ENCODE assay signal across 16 mouse cellular contexts in the genomic region with DNA sequence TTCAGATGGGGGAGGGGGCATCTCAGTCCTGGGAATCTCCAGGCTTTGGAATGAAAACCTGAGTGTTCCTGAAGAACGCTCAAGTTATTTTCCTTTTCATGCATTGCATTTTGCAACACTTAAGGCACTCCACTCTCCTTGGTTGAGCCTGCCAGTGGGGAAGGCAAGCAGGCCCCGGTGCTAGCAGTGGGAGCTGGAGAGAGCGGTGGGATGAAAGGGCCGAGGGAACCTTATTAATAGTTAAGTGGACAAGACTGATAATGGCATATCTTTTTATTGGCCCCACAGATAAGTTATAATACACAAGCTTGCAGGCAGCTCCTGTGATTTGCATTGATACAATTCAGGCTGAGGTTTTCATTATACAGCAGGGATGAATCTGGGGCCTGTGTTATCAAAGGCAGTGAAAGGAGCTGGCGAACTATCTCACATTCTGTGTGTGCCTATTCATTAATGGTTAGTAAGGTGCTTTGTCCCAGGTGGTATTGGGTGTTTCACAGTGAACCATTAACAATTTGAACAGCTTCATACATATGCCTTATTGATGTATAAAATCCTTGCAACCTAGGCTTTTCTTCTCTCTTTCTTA.
DNase-seq lines count a peak whose midpoint lies in the region; ATAC-seq lines count a peak whose summit lies in the region.
"Had no signal": no experiment of that assay in that cellular context is flagged by ENCODE, and none has a peak within 500 bp of the region (broad histone marks: within the 10 kb centered on the region; RNA-seq: fewer than 3 reads in every experiment).

No protein-coding gene starts in this region.

- H3K9me3 ChIP-seq in midbrain, embryonic 14.5 days (ENCODE audit: control insufficient read depth, low read length): no peaks in the 10 kb centered on the region
- no peaks in the 10 kb centered on the region for H3K9me3 ChIP-seq in midbrain, embryonic 16.5 days (replicated peaks; ENCODE audit: control insufficient read depth, low read length, poor library complexity, severe bottlenecking)
- H3K9me3 ChIP-seq in stomach, embryonic 16.5 days (replicated peaks; ENCODE audit: control insufficient read depth, low read length): no peaks in the 10 kb centered on the region
- H3K9me3 ChIP-seq: embryonic facial prominence, embryonic 10.5 days; embryonic facial prominence, embryonic 13.5 days; forebrain, embryonic 12.5 days; forebrain, embryonic 15.5 days; heart, embryonic 12.5 days; heart, embryonic 15.5 days had no signal

- no peaks in the 10 kb centered on the region for H3K36me3 ChIP-seq in midbrain, embryonic 14.5 days (ENCODE audit: control insufficient read depth, insufficient read depth, low read length)
- H3K36me3 ChIP-seq in midbrain, embryonic 16.5 days (ENCODE audit: control insufficient read depth, insufficient read depth, low read length): no peaks in the 10 kb centered on the region
- H3K36me3 ChIP-seq in stomach, embryonic 16.5 days (ENCODE audit: control insufficient read depth, insufficient read depth, low read length): no peaks in the 10 kb centered on the region
- H3K36me3 ChIP-seq: embryonic facial prominence, embryonic 10.5 days; embryonic facial prominence, embryonic 13.5 days; forebrain, embryonic 12.5 days; forebrain, embryonic 15.5 days; heart, embryonic 12.5 days; heart, embryonic 15.5 days had no signal

- no peak overlapping the region for H3K9ac ChIP-seq in midbrain, embryonic 14.5 days (replicated peaks; ENCODE audit: low read length)
- H3K9ac ChIP-seq in midbrain, embryonic 16.5 days (ENCODE audit: low read depth, low read length): no peak overlapping the region
- H3K9ac ChIP-seq in stomach, embryonic 16.5 days (ENCODE audit: low read length): no peak overlapping the region
- H3K9ac ChIP-seq: embryonic facial prominence, embryonic 13.5 days; forebrain, embryonic 12.5 days; forebrain, embryonic 15.5 days; heart, embryonic 12.5 days; heart, embryonic 15.5 days; hindbrain, embryonic 14.5 days had no signal

- ATAC-seq in midbrain, embryonic 14.5 days (ENCODE audit: low FRiP score, low TSS enrichment): no peak
- no peak for ATAC-seq in midbrain, embryonic 16.5 days
- peak; percentile 76 for ATAC-seq in stomach, embryonic 16.5 days (ENCODE audit: insufficient read depth, low FRiP score)

- no peaks in the 10 kb centered on the region for H3K4me1 ChIP-seq in midbrain, embryonic 14.5 days (ENCODE audit: control insufficient read depth, insufficient read depth, low read length)
- peaks cover 7% of the 10 kb centered on the region for H3K4me1 ChIP-seq in midbrain, embryonic 16.5 days (ENCODE audit: control insufficient read depth, insufficient read depth, low read length)
- no peaks in the 10 kb centered on the region for H3K4me1 ChIP-seq in stomach, embryonic 16.5 days (ENCODE audit: control insufficient read depth, insufficient read depth, low read length)
- H3K4me1 ChIP-seq: embryonic facial prominence, embryonic 10.5 days; embryonic facial prominence, embryonic 13.5 days; forebrain, embryonic 12.5 days; heart, embryonic 12.5 days; heart, embryonic 15.5 days had no signal

- no peak overlapping the region for H3K4me2 ChIP-seq in midbrain, embryonic 14.5 days (ENCODE audit: low read length)
- H3K4me2 ChIP-seq in midbrain, embryonic 16.5 days (ENCODE audit: low read length): no peak overlapping the region
- no peak overlapping the region for H3K4me2 ChIP-seq in stomach, embryonic 16.5 days (ENCODE audit: low read depth, low read length)
- H3K4me2 ChIP-seq: embryonic facial prominence, embryonic 13.5 days; forebrain, embryonic 12.5 days; forebrain, embryonic 15.5 days; heart, embryonic 12.5 days; heart, embryonic 15.5 days; hindbrain, embryonic 14.5 days had no signal

- H3K4me3 ChIP-seq in midbrain, embryonic 14.5 days (replicated peaks; ENCODE audit: low read depth, low read length): no peak overlapping the region
- H3K4me3 ChIP-seq in midbrain, embryonic 16.5 days (ENCODE audit: low read depth, low read length): no peak overlapping the region
- no peak overlapping the region for H3K4me3 ChIP-seq in stomach, embryonic 16.5 days (replicated peaks; ENCODE audit: low read length)
- H3K4me3 ChIP-seq: embryonic facial prominence, embryonic 10.5 days; embryonic facial prominence, embryonic 13.5 days; erythroblast, embryonic 14.5 days; forebrain, embryonic 12.5 days; forebrain, embryonic 15.5 days; heart, embryonic 12.5 days; heart, embryonic 15.5 days had no signal

- no peaks in the 10 kb centered on the region for H3K27me3 ChIP-seq in midbrain, embryonic 14.5 days (ENCODE audit: control insufficient read depth, insufficient read depth, low read length)
- H3K27me3 ChIP-seq in midbrain, embryonic 16.5 days (ENCODE audit: control insufficient read depth, insufficient read depth, low read depth, low read length): no peaks in the 10 kb centered on the region; the same call in 1 of the 2 replicates
- H3K27me3 ChIP-seq in stomach, embryonic 16.5 days (ENCODE audit: control insufficient read depth, insufficient read depth, low read length): no peaks in the 10 kb centered on the region
- H3K27me3 ChIP-seq: embryonic facial prominence, embryonic 13.5 days; forebrain, embryonic 12.5 days; forebrain, embryonic 15.5 days; heart, embryonic 12.5 days; heart, embryonic 15.5 days had no signal

- 62% methylated on average over 5 of the region's 5 CpGs for WGBS in midbrain, embryonic 14.5 days
- 61% methylated on average over 5 of the region's 5 CpGs for WGBS in midbrain, embryonic 16.5 days
- WGBS in stomach, embryonic 16.5 days: 66% methylated on average over 5 of the region's 5 CpGs

- intact Hi-C loops in heart, postnatal 25 days (cut with DNase I): loop anchor here (5.0 kb wide), 1 partner anchor 786 kb away; no protein-coding TSS in a partner anchor

- H3K27ac ChIP-seq in midbrain, embryonic 14.5 days (replicated peaks; ENCODE audit: low read depth, low read length): no peak overlapping the region
- H3K27ac ChIP-seq in midbrain, embryonic 16.5 days (ENCODE audit: low read length): no peak overlapping the region
- H3K27ac ChIP-seq in stomach, embryonic 16.5 days (ENCODE audit: low read length): no peak overlapping the region
- H3K27ac ChIP-seq: embryonic facial prominence, embryonic 10.5 days; embryonic facial prominence, embryonic 13.5 days; forebrain, embryonic 12.5 days; forebrain, embryonic 15.5 days; heart, embryonic 15.5 days; hindbrain, embryonic 14.5 days; hindbrain, postnatal 0 days had no signal

- DNase-seq in heart, adult 11 months: peak; percentile 54
- DNase-seq in heart, postnatal 25 days (ENCODE audit: low spot score): no peak
- peak; percentile 23 for DNase-seq in midbrain, embryonic 14.5 days
- DNase-seq in gastrocnemius, postnatal 4 days (ENCODE audit: low spot score in 2 of 2): no peak
- no peak for DNase-seq in Muller cell, postnatal 12 days (ENCODE audit: inconsistent ontology term)

Comparison
In these comparisons a context has a peak if more than half of its experiments do, and no peak if none do; other contexts are left out.
1. DNase-seq: peak in heart, adult 11 months (single experiment) and midbrain, embryonic 14.5 days (single experiment); none in heart, postnatal 25 days (single experiment), gastrocnemius, postnatal 4 days (0 of 2) and Muller cell, postnatal 12 days (single experiment).